Mouse (Mus musculus): ENCODE measurements at regions not wholly inside any gene's neighbourhood (a gene's known extent, or its start where the extent isn't known, plus 50 kb on each side); places are given as distances from the start of the nearest gene placed in this dataset.

- TF ChIP-seq EP300 (optimal IDR thresholded peaks at IDR 0.05) (no peak), CTCF (IDR thresholded peaks at IDR 0.05; ENCODE audit: low read depth) (no peak)
These were observed 340.2 kb downstream of the Klf6 start for GRCm38 (mm10) chr13:6201516-6201915.
